Mouse (Mus musculus): ENCODE results near the gene Ctnna3. TPM values are rescaled to one million over a fixed set of nuclear protein-coding genes. Genes with fewer than 3 reads are reported as not detected.

Ctnna3 gene
- polyA plus RNA-seq, 1 experiment = 1.3 TPM

- no peaks in the 10 kb centered on the region for H3K4me1 ChIP-seq (ENCODE audit: control insufficient read depth, insufficient read depth, low read length)
- TF ChIP-seq POLR2A (IDR thresholded peaks at IDR 0.05; ENCODE audit: extremely low read depth, insufficient read depth, low read length) = no peak
- TF ChIP-seq CTCF (IDR thresholded peaks at IDR 0.05; ENCODE audit: extremely low read depth, insufficient read depth, low read length) = no peak
- H3K4me3 ChIP-seq (ENCODE audit: insufficient read depth, low read length) = no peak overlapping the region
- H3K27ac ChIP-seq (ENCODE audit: insufficient read depth, low read length) = no peak overlapping the region
These were observed 284.3 kb downstream of the Ctnna3 start for GRCm38 (mm10) chr10:63714151-63714550.

GRCm38 (mm10) chr10:63768871-63769270 lies 339.0 kb downstream of the Ctnna3 start:
- TF ChIP-seq POLR2A (IDR thresholded peaks at IDR 0.05; ENCODE audit: extremely low read depth, insufficient read depth, low read length) (no peak), CTCF (IDR thresholded peaks at IDR 0.05; ENCODE audit: extremely low read depth, insufficient read depth, low read length) (no peak)
- Histone ChIP-seq H3K4me1 (ENCODE audit: control insufficient read depth, insufficient read depth, low read length) (no peaks in the 10 kb centered on the region), H3K4me3 (ENCODE audit: insufficient read depth, low read length) (no peak overlapping the region), H3K27ac (ENCODE audit: insufficient read depth, low read length) (no peak overlapping the region)

GRCm38 (mm10) chr10:63771656-63772055 lies 341.8 kb downstream of the Ctnna3 start:
- TF ChIP-seq POLR2A (IDR thresholded peaks at IDR 0.05; ENCODE audit: extremely low read depth, insufficient read depth, low read length) = no peak
- TF ChIP-seq CTCF (IDR thresholded peaks at IDR 0.05; ENCODE audit: extremely low read depth, insufficient read depth, low read length) = no peak
- Histone ChIP-seq H3K4me3 (ENCODE audit: insufficient read depth, low read length) (no peak overlapping the region), H3K27ac (ENCODE audit: insufficient read depth, low read length) (no peak overlapping the region), H3K4me1 (ENCODE audit: control insufficient read depth, insufficient read depth, low read length) (no peaks in the 10 kb centered on the region)

DNA sequence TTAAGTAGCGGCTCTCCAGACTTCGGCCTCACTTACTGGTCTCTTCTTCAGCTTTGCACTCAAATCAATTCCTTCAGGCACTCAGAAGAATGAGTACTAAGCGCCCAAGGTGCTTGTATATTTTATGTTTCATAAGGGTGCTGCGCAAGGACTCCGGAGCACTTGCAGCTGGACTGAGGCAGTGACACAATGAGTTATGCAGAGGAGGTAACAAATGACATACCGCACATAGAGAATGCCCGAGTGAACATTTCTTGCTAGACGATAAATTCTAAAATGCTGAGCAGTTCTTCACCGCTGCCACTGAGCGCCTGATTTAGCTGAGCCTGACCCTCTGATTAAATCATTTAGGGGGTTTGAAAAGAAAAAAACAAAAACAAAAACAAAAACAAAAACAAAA lies 342.2 kb downstream of the Ctnna3 start:
- Histone ChIP-seq H3K4me1 (ENCODE audit: control insufficient read depth, insufficient read depth, low read length) (no peaks in the 10 kb centered on the region), H3K27ac (ENCODE audit: insufficient read depth, low read length) (no peak overlapping the region), H3K4me3 (ENCODE audit: insufficient read depth, low read length) (no peak overlapping the region)
- no peak for TF ChIP-seq POLR2A (IDR thresholded peaks at IDR 0.05; ENCODE audit: extremely low read depth, insufficient read depth, low read length)
- no peak for TF ChIP-seq CTCF (IDR thresholded peaks at IDR 0.05; ENCODE audit: extremely low read depth, insufficient read depth, low read length)

- no peak overlapping the region for H3K4me3 ChIP-seq (ENCODE audit: insufficient read depth, low read length)
- no peaks in the 10 kb centered on the region for H3K4me1 ChIP-seq (ENCODE audit: control insufficient read depth, insufficient read depth, low read length)
- no peak overlapping the region for H3K27ac ChIP-seq (ENCODE audit: insufficient read depth, low read length)
- no peak for TF ChIP-seq POLR2A (IDR thresholded peaks at IDR 0.05; ENCODE audit: extremely low read depth, insufficient read depth, low read length)
- TF ChIP-seq CTCF (IDR thresholded peaks at IDR 0.05; ENCODE audit: extremely low read depth, insufficient read depth, low read length) = no peak
These were observed 352.1 kb downstream of the Ctnna3 start for GRCm38 (mm10) chr10:63781948-63782347.

DNA sequence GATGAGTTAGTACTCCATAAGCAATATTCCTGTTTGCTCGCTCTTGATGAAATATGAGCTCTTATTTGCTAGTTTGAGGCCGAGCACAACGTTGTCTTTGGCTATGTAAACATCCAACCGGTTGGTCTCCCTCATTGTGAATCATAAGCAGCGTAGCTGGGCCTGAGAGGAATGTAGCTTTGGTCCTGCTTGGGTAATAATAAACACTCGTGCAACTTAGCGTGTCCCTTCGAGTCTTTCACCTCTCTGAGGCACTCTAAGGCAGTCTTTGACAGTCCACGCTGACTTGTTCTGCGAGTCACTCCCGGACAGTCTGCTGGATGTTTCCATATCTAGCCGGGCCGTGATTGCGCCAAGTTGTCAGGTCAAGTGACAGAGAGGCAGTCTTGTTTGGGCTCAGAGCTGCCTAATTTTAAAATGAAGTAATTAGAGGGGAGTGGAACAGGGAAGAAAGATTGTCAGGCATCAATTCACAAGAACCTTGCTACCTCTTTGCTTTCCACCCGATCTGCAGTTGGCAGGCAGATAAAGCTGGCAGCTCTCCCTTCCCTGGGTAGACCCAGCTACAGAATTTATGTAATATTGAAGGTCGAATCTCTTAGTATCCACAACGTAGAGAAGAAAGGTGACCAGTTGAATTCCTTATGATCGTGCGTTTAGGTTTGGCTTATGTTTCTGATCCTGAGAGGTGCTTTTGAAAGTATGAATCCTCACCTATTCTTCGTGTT lies 355.1 kb downstream of the Ctnna3 start:
- Histone ChIP-seq H3K4me3 (ENCODE audit: insufficient read depth, low read length) (no peak overlapping the region), H3K4me1 (ENCODE audit: control insufficient read depth, insufficient read depth, low read length) (no peaks in the 10 kb centered on the region), H3K27ac (ENCODE audit: insufficient read depth, low read length) (no peak overlapping the region)
- no peak for TF ChIP-seq POLR2A (IDR thresholded peaks at IDR 0.05; ENCODE audit: extremely low read depth, insufficient read depth, low read length)
- TF ChIP-seq CTCF (IDR thresholded peaks at IDR 0.05; ENCODE audit: extremely low read depth, insufficient read depth, low read length) = no peak

- TF ChIP-seq CTCF (IDR thresholded peaks at IDR 0.05; ENCODE audit: extremely low read depth, insufficient read depth, low read length) (no peak), POLR2A (IDR thresholded peaks at IDR 0.05; ENCODE audit: extremely low read depth, insufficient read depth, low read length) (no peak)
- Histone ChIP-seq H3K27ac (ENCODE audit: insufficient read depth, low read length) (no peak overlapping the region), H3K4me3 (ENCODE audit: insufficient read depth, low read length) (no peak overlapping the region)
These were observed 356.5 kb downstream of the Ctnna3 start for GRCm38 (mm10) chr10:63786390-63786789.

DNA sequence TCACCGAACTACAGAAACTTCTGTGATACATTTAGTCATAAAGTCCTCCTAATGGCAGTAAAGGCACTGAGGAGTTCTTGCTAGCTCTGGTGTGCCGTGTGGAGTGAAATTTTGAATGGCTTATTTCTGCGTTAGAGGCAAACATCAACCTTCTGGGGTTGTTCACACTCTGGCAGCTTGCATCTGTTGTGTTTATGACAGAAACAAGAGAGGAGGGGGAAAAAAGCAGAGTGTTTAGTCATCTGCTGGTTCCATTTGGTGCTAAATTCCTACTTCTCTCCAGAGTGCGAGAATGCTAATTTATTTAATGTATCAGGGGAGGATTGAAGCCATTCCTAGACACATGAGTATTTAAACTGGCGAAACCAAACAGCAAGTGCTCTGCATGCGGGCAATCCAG lies 374.0 kb downstream of the Ctnna3 start:
- Histone ChIP-seq H3K27ac (ENCODE audit: insufficient read depth, low read length) (no peak overlapping the region), H3K4me3 (ENCODE audit: insufficient read depth, low read length) (no peak overlapping the region), H3K4me1 (ENCODE audit: control insufficient read depth, insufficient read depth, low read length) (no peaks in the 10 kb centered on the region)
- TF ChIP-seq CTCF (IDR thresholded peaks at IDR 0.05; ENCODE audit: extremely low read depth, insufficient read depth, low read length) (no peak), POLR2A (IDR thresholded peaks at IDR 0.05; ENCODE audit: extremely low read depth, insufficient read depth, low read length) (no peak)

More at GRCm38 (mm10) chr10:63786390-63786789, 356.5 kb downstream of the Ctnna3 start:
- H3K4me1 ChIP-seq (ENCODE audit: control insufficient read depth, insufficient read depth, low read length) = no peaks in the 10 kb centered on the region

GRCm38 (mm10) chr10:63805551-63805950 lies 375.7 kb downstream of the Ctnna3 start:
- no peak overlapping the region for H3K4me3 ChIP-seq (ENCODE audit: insufficient read depth, low read length)
- no peak overlapping the region for H3K27ac ChIP-seq (ENCODE audit: insufficient read depth, low read length)
- H3K4me1 ChIP-seq (ENCODE audit: control insufficient read depth, insufficient read depth, low read length) = no peaks in the 10 kb centered on the region
- no peak for TF ChIP-seq CTCF (IDR thresholded peaks at IDR 0.05; ENCODE audit: extremely low read depth, insufficient read depth, low read length)
- TF ChIP-seq POLR2A (IDR thresholded peaks at IDR 0.05; ENCODE audit: extremely low read depth, insufficient read depth, low read length) = no peak

DNA sequence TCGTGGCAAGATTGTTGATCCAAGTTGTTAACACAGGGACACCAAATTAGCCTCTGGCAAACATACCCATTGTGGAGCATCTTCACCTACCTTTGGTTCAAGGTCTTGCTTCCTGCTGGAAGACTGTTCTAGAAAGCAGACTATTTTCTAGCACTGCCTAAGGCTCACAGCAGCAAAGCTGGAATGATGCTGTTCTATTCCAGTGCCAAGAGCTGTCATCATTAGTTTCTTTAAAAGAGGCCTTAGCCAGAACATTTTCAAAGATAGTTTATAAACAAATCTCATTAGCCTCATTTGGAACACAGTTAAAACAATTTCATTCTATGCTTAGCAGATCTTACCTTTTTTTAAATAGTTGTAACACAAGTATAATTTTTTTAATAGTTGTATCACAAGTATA lies 376.4 kb downstream of the Ctnna3 start:
- H3K4me1 ChIP-seq (ENCODE audit: control insufficient read depth, insufficient read depth, low read length) = no peaks in the 10 kb centered on the region
- H3K4me3 ChIP-seq (ENCODE audit: insufficient read depth, low read length) = no peak overlapping the region
- no peak overlapping the region for H3K27ac ChIP-seq (ENCODE audit: insufficient read depth, low read length)
- TF ChIP-seq POLR2A (IDR thresholded peaks at IDR 0.05; ENCODE audit: extremely low read depth, insufficient read depth, low read length) = no peak
- no peak for TF ChIP-seq CTCF (IDR thresholded peaks at IDR 0.05; ENCODE audit: extremely low read depth, insufficient read depth, low read length)
